ENCODE assay signal across 8 mouse cellular contexts in the genomic region with DNA sequence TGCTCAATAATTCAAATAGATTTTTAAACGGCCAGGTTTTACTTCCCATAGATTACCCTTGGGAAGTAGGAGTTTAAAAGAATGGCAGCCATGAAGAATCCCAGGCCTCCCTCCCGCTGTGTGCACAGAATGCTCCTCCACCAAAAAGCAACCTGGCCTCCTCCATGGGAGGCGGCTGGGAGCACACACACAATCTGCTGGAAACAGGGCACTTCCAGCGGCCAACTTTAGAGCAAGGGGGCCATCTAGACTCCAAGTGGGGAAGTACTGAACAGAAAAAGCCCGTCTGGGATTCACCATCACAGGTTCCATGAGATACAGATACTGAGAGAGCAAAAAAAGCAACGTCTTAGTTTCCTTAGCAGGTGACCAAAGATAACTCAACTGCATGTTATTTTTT.
DNase-seq lines count a peak whose midpoint lies in the region; ATAC-seq and TF ChIP-seq lines count a peak whose summit lies in the region.
"Had no signal": no experiment of that assay in that cellular context is flagged by ENCODE, and none has a peak within 500 bp of the region (broad histone marks: within the 10 kb centered on the region; RNA-seq: fewer than 3 reads in every experiment).

No protein-coding gene starts in this region.

- no peaks in the 10 kb centered on the region for H3K4me1 ChIP-seq in E14TG2a.4 (replicated peaks; ENCODE audit: low read depth, low read length)
- no peaks in the 10 kb centered on the region for H3K4me1 ChIP-seq in embryonic facial prominence, embryonic 12.5 days
- no peaks in the 10 kb centered on the region for H3K4me1 ChIP-seq in neural tube, embryonic 11.5 days (ENCODE audit: control insufficient read depth, insufficient read depth, low read length)
- H3K4me1 ChIP-seq: lung, embryonic 15.5 days had no signal

- peak; percentile 65 for DNase-seq in MN1 (ENCODE audit: low spot score)
- peak; percentile 45 for DNase-seq in layer of hippocampus, adult 9-10 months (ENCODE audit: low spot score)
- DNase-seq in neural tube, embryonic 11.5 days (ENCODE audit: low spot score): peak; percentile 61
- DNase-seq in thymus, postnatal 14 days: no peak

- 0 out of 2 replicates have a peak, but pooled peaks have one; percentile 52 for ATAC-seq in embryonic facial prominence, embryonic 12.5 days (ENCODE audit: insufficient number of reproducible peaks, insufficient read depth, low FRiP score, low TSS enrichment)
- ATAC-seq in neural tube, embryonic 11.5 days (ENCODE audit: insufficient read depth, low FRiP score, low TSS enrichment): peak; percentile 78
- ATAC-seq in monocyte, adult 5-6 weeks (replicated peaks; ENCODE audit: insufficient number of reproducible peaks, low FRiP score, low TSS enrichment, poor library complexity, severe bottlenecking): no peak

- no peak overlapping the region for H3K4me3 ChIP-seq in E14TG2a.4 (replicated peaks; ENCODE audit: low read length)
- H3K4me3 ChIP-seq in embryonic facial prominence, embryonic 12.5 days: no peak overlapping the region
- H3K4me3 ChIP-seq in neural tube, embryonic 11.5 days (ENCODE audit: low read depth, low read length): no peak overlapping the region
- H3K4me3 ChIP-seq: lung, embryonic 15.5 days had no signal

- no peaks in the 10 kb centered on the region for H3K36me3 ChIP-seq in E14TG2a.4 (ENCODE audit: insufficient read depth, low read length)
- H3K36me3 ChIP-seq in embryonic facial prominence, embryonic 12.5 days: no peaks in the 10 kb centered on the region
- H3K36me3 ChIP-seq in neural tube, embryonic 11.5 days (ENCODE audit: control insufficient read depth, insufficient read depth, low read length): no peaks in the 10 kb centered on the region
- H3K36me3 ChIP-seq: lung, embryonic 15.5 days had no signal

- no peak overlapping the region for H3K27ac ChIP-seq in embryonic facial prominence, embryonic 12.5 days
- H3K27ac ChIP-seq in neural tube, embryonic 11.5 days (ENCODE audit: low read depth, low read length): no peak overlapping the region
- H3K27ac ChIP-seq: lung, embryonic 15.5 days had no signal

- H3K27me3 ChIP-seq in E14TG2a.4 (ENCODE audit: insufficient read depth, low read length): peaks cover 5% of the 10 kb centered on the region; the same call in 1 of the 2 replicates
- no peaks in the 10 kb centered on the region for H3K27me3 ChIP-seq in embryonic facial prominence, embryonic 12.5 days
- no peaks in the 10 kb centered on the region for H3K27me3 ChIP-seq in neural tube, embryonic 11.5 days (ENCODE audit: control insufficient read depth, insufficient read depth, low read length)
- H3K27me3 ChIP-seq: lung, embryonic 15.5 days had no signal

- no peaks in the 10 kb centered on the region for H3K9me3 ChIP-seq in E14TG2a.4 (ENCODE audit: low read length)
- H3K9me3 ChIP-seq in embryonic facial prominence, embryonic 12.5 days: no peaks in the 10 kb centered on the region
- no peaks in the 10 kb centered on the region for H3K9me3 ChIP-seq in neural tube, embryonic 11.5 days (ENCODE audit: control insufficient read depth, low read length)
- H3K9me3 ChIP-seq: lung, embryonic 15.5 days had no signal

- WGBS in embryonic facial prominence, embryonic 12.5 days: 17% methylated on average over 6 of the region's 6 CpGs
- WGBS in neural tube, embryonic 11.5 days: 17% methylated on average over 6 of the region's 6 CpGs

- no peak overlapping the region for H3K9ac ChIP-seq in embryonic facial prominence, embryonic 12.5 days
- no peak overlapping the region for H3K9ac ChIP-seq in neural tube, embryonic 11.5 days (ENCODE audit: low read length)
- H3K9ac ChIP-seq: lung, embryonic 15.5 days had no signal

- H3K4me2 ChIP-seq in embryonic facial prominence, embryonic 12.5 days (replicated peaks): no peak overlapping the region
- H3K4me2 ChIP-seq in neural tube, embryonic 11.5 days (ENCODE audit: low read depth): no peak overlapping the region
- H3K4me2 ChIP-seq: lung, embryonic 15.5 days had no signal

- peak; percentile 22 for TF ChIP-seq CTCF in E14TG2a.4 (conservative IDR thresholded peaks at IDR 0.05; ENCODE audit: low read length)
